Mouse (Mus musculus): ENCODE data around the gene Map2k1. TPM values are rescaled to one million over a fixed set of nuclear protein-coding genes. Genes with fewer than 3 reads are reported as not detected.

The Map2k1 gene
- total RNA-seq, 2 experiments from 2014 or later: 34.0 to 47.0 TPM

- no peak for ATAC-seq (replicated peaks; ENCODE audit: poor library complexity)
Measured at GRCm38 (mm10) chr9:64250111-64250730, 3.2 kb downstream of the Map2k1 start.

DNA sequence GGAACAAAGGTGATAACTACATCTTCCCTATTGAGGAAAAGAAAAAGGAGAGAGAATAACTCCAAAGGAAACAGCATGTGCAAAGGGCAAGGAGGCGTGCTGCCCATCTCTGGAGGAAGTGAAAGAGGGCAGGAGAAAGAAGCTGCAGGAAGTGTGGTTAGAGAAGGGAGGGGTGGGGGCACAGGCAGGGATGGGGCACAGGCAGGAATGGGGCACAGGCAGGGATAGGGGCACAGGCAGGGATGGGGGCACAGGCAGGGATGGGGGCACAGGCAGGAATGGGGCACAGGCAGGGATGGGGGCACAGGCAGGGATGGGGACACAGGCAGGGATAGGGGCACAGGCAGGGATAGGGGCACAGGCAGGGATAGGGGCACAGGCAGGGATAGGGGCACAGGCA lies 4.1 kb downstream of the Map2k1 start:
- no peak; the same call in 1 of the 2 replicates for ATAC-seq (replicated peaks; ENCODE audit: poor library complexity)

GRCm38 (mm10) chr9:64242381-64242831 lies 11.0 kb downstream of the Map2k1 start:
- peak; percentile 70 for ATAC-seq (replicated peaks; ENCODE audit: poor library complexity)

GRCm38 (mm10) chr9:64240681-64241080 lies 12.8 kb downstream of the Map2k1 start:
- ATAC-seq (replicated peaks; ENCODE audit: poor library complexity): no peak

- ATAC-seq (replicated peaks; ENCODE audit: poor library complexity): no peak
Measured at GRCm38 (mm10) chr9:64240116-64240515, 13.3 kb downstream of the Map2k1 start.

DNA sequence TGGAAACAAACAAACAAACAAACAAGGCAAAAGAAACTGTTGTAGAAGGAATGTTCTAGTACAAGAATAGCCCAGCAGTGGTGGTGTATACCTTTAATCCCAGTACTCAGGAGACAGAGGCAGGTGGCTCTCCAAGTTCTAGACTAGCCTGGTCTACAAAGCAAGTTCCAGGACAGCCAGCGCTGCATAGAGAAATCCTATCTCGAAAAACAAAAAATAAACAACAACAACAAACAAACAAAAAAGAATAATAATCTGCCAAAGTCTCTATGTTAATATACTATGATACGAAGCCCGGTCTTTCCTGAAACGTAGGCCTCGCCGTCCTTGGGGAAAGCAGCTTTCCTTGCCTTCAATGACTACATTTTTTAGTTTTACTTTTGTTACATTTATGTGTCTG lies 17.4 kb downstream of the Map2k1 start:
- ATAC-seq (replicated peaks; ENCODE audit: poor library complexity): no peak

- ATAC-seq (replicated peaks; ENCODE audit: poor library complexity): no peak
Measured at GRCm38 (mm10) chr9:64234768-64235435, 18.5 kb downstream of the Map2k1 start, which contains the start of gene Uchl4. TSS of gene Uchl4 (plus strand) at chr9:64235201.

DNA sequence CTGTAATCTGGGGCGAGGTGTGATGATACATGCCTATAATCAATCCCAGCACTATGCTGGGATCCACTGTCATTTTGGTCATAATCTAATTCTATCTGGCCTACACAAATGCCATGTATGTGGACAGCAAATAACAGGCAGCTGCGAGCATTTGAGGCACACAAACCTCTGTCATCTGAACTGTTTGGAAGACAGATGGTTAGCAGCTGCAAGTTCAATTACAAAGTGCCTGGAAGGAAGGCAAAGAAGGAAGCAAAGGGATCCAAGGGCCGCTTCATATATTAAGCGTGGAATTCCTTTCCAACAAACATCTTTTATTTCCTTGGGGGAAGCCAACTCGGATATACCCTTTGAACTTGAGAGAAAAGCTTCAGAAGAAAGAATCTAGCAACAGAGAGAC lies 19.8 kb downstream of the Map2k1 start:
- ATAC-seq (replicated peaks; ENCODE audit: poor library complexity): no peak

DNA sequence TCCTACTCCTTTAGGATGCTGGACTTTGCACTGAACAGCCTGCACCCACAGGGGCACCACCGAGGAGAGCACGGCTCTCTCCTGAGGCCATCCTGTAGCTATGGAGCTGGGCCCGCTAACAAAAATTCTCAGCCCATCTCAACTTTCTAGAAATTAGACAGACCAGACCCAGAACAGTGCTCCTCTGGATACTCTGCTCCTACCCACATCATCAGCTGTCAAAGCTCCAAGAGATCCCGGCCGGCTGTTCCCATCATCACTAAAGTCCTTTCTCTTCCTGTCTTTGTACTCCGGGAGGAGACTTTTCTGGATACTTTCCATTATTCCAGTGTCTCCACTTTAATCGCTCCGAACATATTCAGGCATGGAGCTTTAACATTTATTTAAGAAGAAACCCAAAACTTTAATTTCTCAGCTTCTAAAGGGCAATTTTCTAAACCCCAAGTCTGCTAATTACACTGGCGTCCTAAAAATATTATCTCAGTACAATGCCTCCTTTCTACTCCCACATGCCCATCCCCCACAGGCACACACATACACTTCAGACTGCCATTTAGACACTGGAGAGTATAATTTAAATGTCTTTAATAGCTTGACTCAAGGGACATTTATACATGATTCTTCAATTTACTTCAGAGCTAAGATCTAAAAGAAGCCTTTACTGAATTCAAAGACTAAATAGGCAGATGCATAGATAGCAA lies 21.0 kb downstream of the Map2k1 start:
- no peak for ATAC-seq (replicated peaks; ENCODE audit: poor library complexity)

- ATAC-seq (replicated peaks; ENCODE audit: poor library complexity): no peak
Measured at GRCm38 (mm10) chr9:64231674-64232073, 21.8 kb downstream of the Map2k1 start.

DNA sequence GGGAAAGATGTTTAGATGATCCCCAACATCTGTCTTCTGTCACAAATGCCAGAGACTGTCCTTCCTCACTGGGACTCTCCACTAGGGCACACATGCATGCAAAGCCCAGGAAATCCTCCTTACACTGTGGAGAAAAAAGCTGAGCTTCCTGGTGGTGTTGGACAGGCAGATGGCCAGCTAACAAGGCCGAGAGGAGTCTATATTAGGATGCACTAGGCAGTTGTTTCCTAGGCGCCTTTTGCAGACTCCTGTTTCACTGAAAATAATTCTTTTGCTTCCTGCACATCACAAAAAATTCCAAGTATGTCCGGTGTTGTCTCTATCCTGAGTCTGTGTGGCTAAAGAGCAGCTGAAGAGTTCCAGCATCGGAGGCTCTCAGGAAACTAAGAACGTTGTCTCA lies 22.3 kb downstream of the Map2k1 start:
- no peak for ATAC-seq (replicated peaks; ENCODE audit: poor library complexity)

DNA sequence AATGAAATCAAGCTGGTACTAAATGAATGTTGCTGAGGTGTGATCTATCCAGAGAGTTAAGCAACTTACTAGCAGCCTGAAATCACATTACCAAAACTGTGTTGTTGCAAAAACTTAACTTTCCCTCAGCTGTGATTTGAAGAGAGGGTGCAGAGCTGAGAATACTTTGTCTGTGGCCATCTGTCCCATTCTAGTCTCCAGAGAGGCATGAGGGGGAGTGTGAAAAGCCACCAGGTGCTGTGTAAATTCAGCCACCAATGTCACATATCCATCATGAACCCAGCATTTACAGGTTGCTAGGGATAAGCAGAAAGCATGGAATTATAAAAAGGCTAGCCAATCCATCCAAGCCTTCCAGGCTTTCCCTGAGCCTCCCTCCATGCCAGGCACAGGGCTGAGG lies 24.5 kb downstream of the Map2k1 start:
- ATAC-seq (replicated peaks; ENCODE audit: poor library complexity): no peak

GRCm38 (mm10) chr9:64227736-64228135 lies 25.7 kb downstream of the Map2k1 start:
- peak; percentile 73 for ATAC-seq (replicated peaks; ENCODE audit: poor library complexity)

GRCm38 (mm10) chr9:64225805-64226204 lies 27.6 kb downstream of the Map2k1 start:
- ATAC-seq (replicated peaks; ENCODE audit: poor library complexity): no peak

DNA sequence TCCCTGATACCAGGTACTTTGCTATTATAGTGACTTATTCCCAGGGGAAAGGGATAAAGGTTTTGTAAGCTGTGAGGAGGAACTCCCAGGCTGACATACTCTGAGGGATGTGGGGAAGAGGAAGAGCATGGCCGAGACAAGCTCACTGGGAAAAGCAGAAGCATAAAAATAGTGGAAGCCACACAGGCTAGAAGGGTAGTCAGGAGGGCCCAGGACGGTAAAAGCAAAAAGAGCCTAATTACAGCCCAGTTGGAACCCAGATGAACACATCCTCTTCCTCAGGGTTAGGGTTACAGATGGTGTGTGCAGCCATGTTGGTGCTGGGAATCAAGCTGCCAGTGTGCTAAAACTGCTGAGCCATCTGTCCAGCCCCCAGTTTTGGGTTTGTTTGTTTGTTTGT lies 31.3 kb downstream of the Map2k1 start:
- ATAC-seq (replicated peaks; ENCODE audit: poor library complexity): peak; percentile 68

DNA sequence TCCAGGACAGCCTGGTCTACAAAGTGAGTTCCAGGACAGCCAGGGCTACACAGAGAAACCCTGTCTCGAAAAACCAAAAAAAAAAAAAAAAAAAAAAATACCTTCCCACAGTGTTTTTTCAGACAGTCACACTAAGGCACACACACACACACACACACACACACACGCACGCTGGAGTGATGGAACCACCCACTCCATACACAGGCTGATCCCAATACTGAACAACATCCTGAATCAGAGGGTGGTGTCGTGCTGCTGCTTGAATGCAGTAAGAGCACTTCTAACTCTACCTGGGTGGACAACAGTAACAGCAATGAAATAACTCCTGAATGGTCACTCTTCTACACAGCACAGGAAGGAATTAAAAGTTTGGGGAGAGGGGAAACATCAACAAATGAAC lies 32.0 kb downstream of the Map2k1 start:
- ATAC-seq (replicated peaks; ENCODE audit: poor library complexity): no peak

GRCm38 (mm10) chr9:64220603-64221002 lies 32.8 kb downstream of the Map2k1 start:
- no peak for ATAC-seq (replicated peaks; ENCODE audit: poor library complexity)

DNA sequence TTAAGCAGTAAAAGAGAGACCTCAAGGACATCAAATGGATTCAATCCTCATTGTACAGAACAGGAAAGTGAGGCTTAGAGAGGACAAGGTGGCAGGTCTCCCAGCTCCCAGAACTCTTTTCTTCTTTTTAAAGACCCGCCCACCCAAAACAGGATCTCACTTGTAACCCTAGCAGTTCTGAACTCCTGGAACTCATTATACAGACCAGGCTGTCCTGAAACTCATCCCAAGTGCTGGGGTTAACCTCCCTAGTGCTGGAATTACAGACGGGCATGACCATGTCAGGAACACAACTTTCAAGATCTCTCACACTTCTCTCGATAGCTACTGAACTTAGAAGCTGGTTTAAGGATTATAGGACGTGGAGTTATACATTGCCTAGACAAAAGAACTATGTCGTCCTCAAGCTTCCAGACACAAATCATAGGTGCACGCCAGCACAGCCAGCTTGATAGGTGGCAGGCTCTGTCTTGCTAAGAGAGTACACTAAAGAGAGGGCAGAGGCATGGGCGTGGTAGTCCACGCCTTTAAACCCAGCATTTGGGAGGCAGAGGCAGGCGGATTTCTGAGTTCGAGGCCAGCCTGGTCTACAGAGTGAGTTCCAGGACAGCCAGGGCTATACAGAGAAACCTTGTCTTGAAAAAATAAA lies 33.5 kb downstream of the Map2k1 start:
- ATAC-seq (replicated peaks; ENCODE audit: poor library complexity): no peak

DNA sequence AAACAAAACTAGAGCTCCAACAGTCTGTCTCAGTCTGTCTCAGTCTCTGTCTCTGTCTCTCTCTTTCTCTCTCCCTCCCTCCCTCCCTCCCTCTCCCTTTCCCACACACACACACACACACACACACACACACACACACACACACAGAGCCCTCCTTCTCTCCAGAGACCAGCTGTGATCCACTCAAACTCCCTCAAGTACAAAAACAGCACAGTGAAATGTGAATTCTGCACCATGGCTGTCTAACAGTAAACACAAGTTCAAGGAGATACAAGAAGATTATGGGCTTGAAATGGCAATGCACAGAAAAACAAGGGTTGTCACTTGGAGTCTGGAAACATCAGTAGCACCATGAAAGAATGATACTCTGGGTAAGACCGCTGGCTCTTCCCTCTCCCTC lies 34.1 kb downstream of the Map2k1 start:
- ATAC-seq (replicated peaks; ENCODE audit: poor library complexity): no peak

DNA sequence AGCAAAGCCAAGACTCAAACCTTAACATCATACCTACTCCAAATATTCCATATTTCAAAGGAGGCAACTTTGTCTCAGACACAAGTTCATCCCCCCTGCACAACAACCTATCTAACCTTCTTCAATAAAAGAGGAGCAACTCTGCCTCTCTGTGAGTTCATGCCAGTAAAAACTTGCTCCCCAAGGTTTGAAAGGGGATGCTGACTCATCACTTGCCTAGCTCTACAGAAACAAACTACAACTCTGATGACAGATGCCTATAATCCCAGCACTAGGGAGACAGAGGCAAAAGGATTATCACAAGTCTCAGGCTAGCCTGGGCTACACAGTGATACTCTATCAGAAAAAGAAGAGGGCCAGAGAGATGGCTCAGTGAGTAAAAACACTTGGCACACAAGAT lies 35.5 kb downstream of the Map2k1 start:
- ATAC-seq (replicated peaks; ENCODE audit: poor library complexity): no peak

- ATAC-seq (replicated peaks; ENCODE audit: poor library complexity): peak; percentile 48; the same call in 1 of the 2 replicates
Measured at GRCm38 (mm10) chr9:64216641-64217040, 36.8 kb downstream of the Map2k1 start.

Data from megakaryocyte progenitor cell, adult 5-6 weeks (primary cell).